Mouse (Mus musculus): ENCODE results near the gene Vgll4. TPM values are rescaled to one million over a fixed set of nuclear protein-coding genes. Genes with fewer than 3 reads are reported as not detected.
"Not testable (repeated sequence)": the region's sequence is repeated elsewhere in the genome, so short reads cannot be mapped to it uniquely, and the experiment has no call there.

Vgll4 gene
- polyA plus RNA-seq, 1 experiment from 2014 or later, result 76.8 TPM

DNA sequence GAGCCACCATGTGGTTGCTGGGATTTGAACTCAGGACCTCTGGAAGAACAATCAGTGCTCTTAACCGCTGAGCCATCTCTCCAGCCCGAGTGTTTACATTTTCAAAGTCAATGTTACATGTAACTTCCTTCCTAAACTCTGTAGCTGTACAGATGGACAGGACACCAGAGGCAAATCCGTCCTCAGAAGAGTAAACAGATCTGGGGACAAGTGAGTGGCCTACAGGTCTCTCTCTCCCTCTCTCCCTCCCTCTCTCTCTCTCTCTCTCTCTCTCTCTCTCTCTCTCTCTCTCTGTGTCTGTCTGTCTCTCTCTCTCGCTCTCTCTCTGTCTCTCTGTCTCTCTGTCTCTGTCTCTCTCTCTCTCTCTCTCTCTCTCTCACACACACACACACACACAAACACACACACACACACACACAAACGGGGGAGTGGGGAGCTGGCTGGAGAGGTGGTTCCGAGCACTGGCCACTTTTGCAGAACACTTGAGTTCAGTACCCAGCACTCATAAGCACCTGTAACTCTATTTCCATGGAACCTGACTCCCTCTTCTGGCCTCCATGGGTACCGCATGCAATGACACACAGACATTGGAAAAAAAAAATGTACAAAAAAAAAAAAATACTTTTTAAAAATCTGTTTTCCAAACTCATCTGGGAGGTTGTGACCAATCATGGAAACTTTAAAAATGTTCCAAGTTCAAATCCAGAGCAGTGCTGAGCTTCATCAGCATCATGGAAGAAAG is 47.3 kb downstream of the Vgll4 start:
- H3K4me1 ChIP-seq (ENCODE audit: control insufficient read depth, insufficient read depth, low read length), result peaks cover 22% of the 10 kb centered on the region
- H3K27me3 ChIP-seq (replicated peaks; ENCODE audit: control insufficient read depth, insufficient read depth, low read length); H3K4me3 ChIP-seq (ENCODE audit: low read depth, low read length); H3K4me2 ChIP-seq (ENCODE audit: low read depth, low read length); H3K9me3 ChIP-seq (ENCODE audit: control insufficient read depth, low read length); H3K9ac ChIP-seq (ENCODE audit: low read depth, low read length); ATAC-seq (ENCODE audit: low read depth); H3K36me3 ChIP-seq (ENCODE audit: control insufficient read depth, insufficient read depth, low read length); DNase-seq (ENCODE audit: low spot score): not testable (repeated sequence)
- H3K27ac ChIP-seq (replicated peaks; ENCODE audit: low read depth, low read length), result peak overlapping the region; percentile 35; the same call in 1 of the 2 replicates
- 74% methylated on average over 7 of the region's 7 CpGs for WGBS

DNA sequence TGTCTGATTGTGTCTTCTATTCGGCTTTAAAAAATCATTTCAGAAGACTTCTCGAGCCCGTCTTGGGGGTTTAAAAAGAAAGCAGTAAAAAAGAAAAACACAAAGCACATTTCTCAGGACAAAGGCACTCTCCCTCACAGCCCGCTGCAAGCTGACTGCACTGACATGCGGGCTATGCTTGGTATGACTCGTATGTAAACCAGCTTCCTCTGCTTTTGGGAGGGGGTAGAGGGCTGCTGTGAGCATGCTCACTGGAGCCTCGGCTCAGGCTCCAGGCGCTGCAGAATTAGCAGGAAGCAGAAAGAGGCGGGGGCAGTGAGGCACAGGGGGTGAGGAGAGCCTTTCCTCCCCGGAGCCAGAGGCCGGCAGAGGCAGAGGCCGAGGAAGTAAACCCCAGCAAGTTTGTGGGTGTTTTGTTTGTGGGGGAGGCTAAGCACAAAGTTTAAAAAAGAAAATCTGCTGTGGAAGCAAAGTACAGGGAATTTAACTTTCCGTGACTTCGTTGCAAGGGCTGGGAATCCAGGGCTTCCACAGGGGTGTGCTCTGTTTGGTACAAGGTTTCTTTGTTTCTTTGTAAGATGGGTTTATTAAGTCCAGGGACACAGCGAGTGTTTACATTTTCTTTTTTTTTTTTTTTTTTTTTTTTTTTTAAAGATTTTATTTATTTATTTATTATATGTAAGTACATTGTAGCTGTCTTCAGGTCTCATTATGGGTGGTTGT is 48.0 kb downstream of the Vgll4 start:
- Histone ChIP-seq H3K9me3 (ENCODE audit: control insufficient read depth, low read length) (no peaks in the 10 kb centered on the region), H3K9ac (ENCODE audit: low read depth, low read length) (peak overlapping the region; percentile 73), H3K4me1 (ENCODE audit: control insufficient read depth, insufficient read depth, low read length) (peaks cover 30% of the 10 kb centered on the region), H3K4me3 (ENCODE audit: low read depth, low read length) (peak overlapping the region; percentile 64), H3K27ac (replicated peaks; ENCODE audit: low read depth, low read length) (peak overlapping the region; percentile 91), H3K36me3 (ENCODE audit: control insufficient read depth, insufficient read depth, low read length) (peaks cover 8% of the 10 kb centered on the region; the same call in 1 of the 2 replicates), H3K4me2 (ENCODE audit: low read depth, low read length) (peak overlapping the region; percentile 61), H3K27me3 (replicated peaks; ENCODE audit: control insufficient read depth, insufficient read depth, low read length) (no peaks in the 10 kb centered on the region)
- peak; percentile 98 for DNase-seq (ENCODE audit: low spot score)
- peak; percentile 97 for ATAC-seq (ENCODE audit: low read depth)
- WGBS, result 1% methylated on average over 15 of the region's 15 CpGs

DNA sequence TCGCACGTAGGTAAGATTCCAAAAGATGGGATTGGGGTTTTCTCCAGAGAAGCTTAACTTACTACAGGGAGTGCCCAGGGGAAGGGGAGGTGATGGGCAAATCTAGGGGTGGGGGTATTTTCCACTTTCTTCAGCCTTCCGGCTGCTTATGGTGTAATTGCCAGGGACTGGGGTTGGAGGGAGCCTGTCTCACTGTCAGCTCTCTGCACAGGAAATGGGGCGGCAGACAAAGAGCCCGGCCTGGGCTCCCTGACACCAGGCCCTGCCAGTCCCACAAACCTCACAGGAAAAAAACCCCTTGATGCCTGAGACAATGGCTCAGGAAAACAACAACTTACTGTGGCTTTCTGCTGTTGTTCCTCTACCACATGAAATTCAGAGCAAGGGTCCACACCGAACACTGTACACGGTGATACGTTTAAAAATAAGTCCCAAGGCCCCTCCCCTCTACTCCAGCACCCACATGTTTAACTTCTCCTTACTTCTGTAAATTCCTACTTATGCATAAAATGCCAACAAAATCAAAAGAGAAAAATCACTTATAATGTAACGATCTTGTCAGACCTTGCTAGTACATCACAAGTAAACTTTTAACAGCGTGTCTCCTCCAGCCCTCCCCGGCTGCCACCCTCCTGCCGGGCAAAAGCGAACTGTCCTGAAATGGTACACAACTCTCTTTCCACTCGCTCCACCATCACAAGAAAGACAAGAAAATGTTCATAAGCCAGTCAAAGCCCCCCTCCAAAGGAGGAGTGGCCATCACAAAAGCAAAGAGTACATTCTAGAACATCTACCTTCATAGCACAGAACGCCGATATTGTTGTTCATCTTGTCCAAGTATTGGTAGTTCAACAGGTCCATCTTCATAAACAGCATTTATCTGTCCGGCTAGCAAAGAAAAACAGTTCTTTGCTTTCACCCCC is 49.0 kb downstream of the Vgll4 start:
- peak overlapping the region; percentile 91 for H3K27ac ChIP-seq (replicated peaks; ENCODE audit: low read depth, low read length)
- WGBS, result 2% methylated on average over 17 of the region's 17 CpGs
- peak overlapping the region; percentile 61 for H3K4me2 ChIP-seq (ENCODE audit: low read depth, low read length)
- no peaks in the 10 kb centered on the region for H3K27me3 ChIP-seq (replicated peaks; ENCODE audit: control insufficient read depth, insufficient read depth, low read length)
- peaks cover 38% of the 10 kb centered on the region for H3K4me1 ChIP-seq (ENCODE audit: control insufficient read depth, insufficient read depth, low read length)
- peaks cover 8% of the 10 kb centered on the region; the same call in 1 of the 2 replicates for H3K36me3 ChIP-seq (ENCODE audit: control insufficient read depth, insufficient read depth, low read length)
- peak overlapping the region; percentile 73 for H3K9ac ChIP-seq (ENCODE audit: low read depth, low read length)
- ATAC-seq (ENCODE audit: low read depth) (no peak), DNase-seq (ENCODE audit: low spot score) (peak; percentile 77)
- H3K4me3 ChIP-seq (ENCODE audit: low read depth, low read length), result peak overlapping the region; percentile 64
- H3K9me3 ChIP-seq (ENCODE audit: control insufficient read depth, low read length), result no peaks in the 10 kb centered on the region

DNA sequence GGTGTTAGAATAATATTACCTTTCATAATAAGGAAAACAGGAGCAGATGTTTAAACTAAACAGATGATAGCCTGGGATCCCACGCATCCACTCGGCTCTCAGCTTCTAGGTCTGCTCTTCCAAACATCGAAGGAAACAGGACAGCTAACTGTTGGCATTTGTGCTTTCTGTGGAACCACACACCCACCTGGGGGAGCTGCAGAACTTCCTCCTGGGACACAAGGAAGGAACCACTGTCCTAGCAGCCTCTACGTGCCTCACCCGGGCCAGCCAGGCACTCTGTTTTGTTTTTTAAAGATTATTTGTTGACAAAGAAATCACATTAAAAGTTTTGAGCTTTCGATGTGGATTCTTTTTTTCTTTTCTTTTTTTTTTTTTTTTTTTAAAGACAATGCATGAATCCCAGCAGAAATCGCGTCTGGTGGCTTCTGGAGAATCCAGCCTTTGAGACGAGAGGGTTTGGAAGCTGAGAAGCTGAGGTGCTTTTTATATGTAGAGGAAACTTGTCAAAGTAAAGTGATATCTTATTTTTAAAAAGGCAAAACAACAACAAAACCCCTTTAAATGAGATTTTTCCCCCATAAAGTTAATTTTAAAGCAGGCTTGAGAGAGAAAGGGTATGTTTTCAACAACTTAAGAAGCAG is 50.0 kb downstream of the Vgll4 start:
- H3K36me3 ChIP-seq (ENCODE audit: control insufficient read depth, insufficient read depth, low read length), result peaks cover 8% of the 10 kb centered on the region; the same call in 1 of the 2 replicates
- H3K4me3 ChIP-seq (ENCODE audit: low read depth, low read length), result peak overlapping the region; percentile 64
- peak overlapping the region; percentile 73 for H3K9ac ChIP-seq (ENCODE audit: low read depth, low read length)
- DNase-seq (ENCODE audit: low spot score) (peak; percentile 57), ATAC-seq (ENCODE audit: low read depth) (no peak)
- H3K4me1 ChIP-seq (ENCODE audit: control insufficient read depth, insufficient read depth, low read length), result peaks cover 48% of the 10 kb centered on the region
- peak overlapping the region; percentile 61 for H3K4me2 ChIP-seq (ENCODE audit: low read depth, low read length)
- no peaks in the 10 kb centered on the region for H3K9me3 ChIP-seq (ENCODE audit: control insufficient read depth, low read length)
- H3K27ac ChIP-seq (replicated peaks; ENCODE audit: low read depth, low read length), result peak overlapping the region; percentile 91
- 6% methylated on average over 9 of the region's 9 CpGs for WGBS
- H3K27me3 ChIP-seq (replicated peaks; ENCODE audit: control insufficient read depth, insufficient read depth, low read length), result no peaks in the 10 kb centered on the region

DNA sequence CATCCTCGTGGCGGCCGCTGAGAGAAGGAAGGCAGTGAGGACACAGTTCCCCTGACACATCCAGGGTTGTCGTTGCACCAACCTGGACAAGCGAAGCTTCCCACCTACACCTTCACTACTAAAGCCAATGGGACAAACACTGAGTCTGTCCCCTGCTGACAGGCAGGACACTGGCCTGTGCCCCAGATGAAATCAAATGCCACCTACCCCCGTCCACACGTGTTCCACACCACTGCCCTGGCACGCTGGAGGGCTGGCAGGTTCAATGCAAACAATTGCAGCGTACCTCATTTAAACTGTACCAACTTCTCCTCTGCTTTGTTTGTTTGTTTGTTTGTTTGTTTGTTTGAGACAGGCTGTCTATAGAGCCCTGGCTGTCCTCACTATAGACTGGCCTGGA is 50.8 kb downstream of the Vgll4 start:
- ATAC-seq (ENCODE audit: low read depth) (no peak), DNase-seq (ENCODE audit: low spot score) (no peak)
- Histone ChIP-seq H3K9me3 (ENCODE audit: control insufficient read depth, low read length) (no peaks in the 10 kb centered on the region), H3K36me3 (ENCODE audit: control insufficient read depth, insufficient read depth, low read length) (peaks cover 8% of the 10 kb centered on the region; the same call in 1 of the 2 replicates), H3K27me3 (replicated peaks; ENCODE audit: control insufficient read depth, insufficient read depth, low read length) (no peaks in the 10 kb centered on the region), H3K9ac (ENCODE audit: low read depth, low read length) (peak overlapping the region; percentile 73; the same call in 1 of the 2 replicates), H3K4me1 (ENCODE audit: control insufficient read depth, insufficient read depth, low read length) (peaks cover 56% of the 10 kb centered on the region), H3K4me3 (ENCODE audit: low read depth, low read length) (peak overlapping the region; percentile 64), H3K4me2 (ENCODE audit: low read depth, low read length) (peak overlapping the region; percentile 61), H3K27ac (replicated peaks; ENCODE audit: low read depth, low read length) (peak overlapping the region; percentile 91)
- WGBS, result 74% methylated on average over 9 of the region's 9 CpGs

DNA sequence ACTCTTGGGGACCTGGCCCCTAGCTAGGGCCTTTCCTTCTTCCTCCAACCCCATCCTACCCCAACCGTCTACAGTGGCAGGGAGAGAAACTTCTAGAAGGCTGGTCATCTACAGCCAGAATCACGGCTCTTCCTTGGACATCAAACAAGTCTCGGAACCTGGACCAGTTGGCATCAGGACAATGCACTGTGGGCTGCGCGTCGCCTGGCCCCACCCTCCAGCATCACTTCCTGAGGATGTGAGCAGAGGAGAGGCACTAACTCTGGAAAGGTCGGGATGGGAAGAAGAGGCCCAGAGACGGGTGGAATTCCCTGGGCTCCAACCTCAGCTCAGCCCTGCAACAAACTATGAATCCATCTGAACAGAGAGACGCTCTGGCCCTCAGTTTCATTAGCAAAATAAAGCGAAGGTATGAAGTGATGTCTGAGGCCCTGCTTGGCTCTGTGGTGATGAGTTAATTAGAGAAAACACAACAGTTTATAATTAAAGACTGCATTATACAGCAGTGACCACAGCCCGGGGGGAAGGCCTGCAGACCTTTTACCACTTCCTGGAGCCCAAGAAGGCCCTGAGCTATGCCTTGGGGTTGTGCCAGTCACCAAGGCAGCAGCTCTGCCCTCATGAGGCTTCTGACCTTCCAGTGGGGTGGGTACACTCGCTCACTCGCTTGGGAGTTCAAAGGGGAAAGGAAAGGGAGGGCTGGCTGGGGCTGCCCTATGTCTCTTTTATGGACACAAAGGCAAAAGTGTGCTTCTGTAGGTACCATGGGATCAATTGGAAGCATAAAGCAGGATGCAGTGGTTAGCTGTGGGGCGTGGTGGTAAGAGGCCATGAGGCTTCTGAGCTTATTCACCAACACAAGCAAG is 51.8 kb downstream of the Vgll4 start:
- no peaks in the 10 kb centered on the region for H3K27me3 ChIP-seq (replicated peaks; ENCODE audit: control insufficient read depth, insufficient read depth, low read length)
- H3K4me1 ChIP-seq (ENCODE audit: control insufficient read depth, insufficient read depth, low read length), result peaks cover 66% of the 10 kb centered on the region
- peak overlapping the region; percentile 64 for H3K4me3 ChIP-seq (ENCODE audit: low read depth, low read length)
- H3K27ac ChIP-seq (replicated peaks; ENCODE audit: low read depth, low read length), result peak overlapping the region; percentile 77
- peaks cover 8% of the 10 kb centered on the region; the same call in 1 of the 2 replicates for H3K36me3 ChIP-seq (ENCODE audit: control insufficient read depth, insufficient read depth, low read length)
- WGBS, result 52% methylated on average over 14 of the region's 14 CpGs
- DNase-seq (ENCODE audit: low spot score), result no peak
- no peaks in the 10 kb centered on the region for H3K9me3 ChIP-seq (ENCODE audit: control insufficient read depth, low read length)
- H3K4me2 ChIP-seq (ENCODE audit: low read depth, low read length), result peak overlapping the region; percentile 61
- peak overlapping the region; percentile 26; the same call in 1 of the 2 replicates for H3K9ac ChIP-seq (ENCODE audit: low read depth, low read length)
- ATAC-seq (ENCODE audit: low read depth), result no peak

DNA sequence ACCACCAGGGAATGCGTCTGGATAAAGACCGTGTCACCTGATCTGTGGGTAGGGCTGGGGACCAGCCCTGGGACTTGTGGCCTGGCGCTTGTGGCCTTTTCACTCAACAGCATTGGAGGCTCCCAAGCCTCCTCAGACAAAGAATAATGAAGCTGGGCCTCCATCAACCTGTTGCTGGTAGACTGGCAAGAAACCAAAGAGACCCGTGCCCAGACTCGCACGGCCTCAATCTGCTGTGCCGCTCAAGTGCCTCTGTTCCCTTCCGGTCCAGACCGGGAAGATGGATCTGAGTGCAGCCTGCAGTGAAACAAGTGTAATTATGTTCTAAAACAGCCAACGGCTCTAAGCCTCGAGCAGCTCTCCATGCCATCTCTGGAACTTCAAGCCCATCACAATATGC is 52.7 kb downstream of the Vgll4 start:
- Histone ChIP-seq H3K4me3 (ENCODE audit: low read depth, low read length) (peak overlapping the region; percentile 26), H3K27me3 (replicated peaks; ENCODE audit: control insufficient read depth, insufficient read depth, low read length) (no peaks in the 10 kb centered on the region), H3K9ac (ENCODE audit: low read depth, low read length) (peak overlapping the region; percentile 26; the same call in 1 of the 2 replicates), H3K36me3 (ENCODE audit: control insufficient read depth, insufficient read depth, low read length) (peaks cover 8% of the 10 kb centered on the region; the same call in 1 of the 2 replicates), H3K9me3 (ENCODE audit: control insufficient read depth, low read length) (no peaks in the 10 kb centered on the region), H3K4me1 (ENCODE audit: control insufficient read depth, insufficient read depth, low read length) (peaks cover 72% of the 10 kb centered on the region), H3K27ac (replicated peaks; ENCODE audit: low read depth, low read length) (peak overlapping the region; percentile 77), H3K4me2 (ENCODE audit: low read depth, low read length) (peak overlapping the region; percentile 61)
- DNase-seq (ENCODE audit: low spot score) (peak; percentile 69), ATAC-seq (ENCODE audit: low read depth) (no peak; the same call in 1 of the 2 replicates)
- 15% methylated on average over 10 of the region's 11 CpGs for WGBS
